Mouse (Mus musculus): ENCODE measurements around the gene Coq10a.

- TF ChIP-seq CHD2 (IDR thresholded peaks at IDR 0.05; ENCODE audit: low read depth, low read length) = no peak
- TF ChIP-seq HCFC1 (IDR thresholded peaks at IDR 0.05; ENCODE audit: borderline replicate concordance, insufficient read depth, low read length) = no peak
- TF ChIP-seq MAFK (IDR thresholded peaks at IDR 0.05; ENCODE audit: insufficient read depth, low read depth, low read length) = no peak
Measured at GRCm38 (mm10) chr10:128326825-128327224, 42.0 kb downstream of the Coq10a start.
